Mouse (Mus musculus): Measurements from ENCODE around the gene Urb2. TPM values are rescaled to one million over a fixed set of nuclear protein-coding genes. Genes with fewer than 3 reads are reported as not detected.

Urb2 gene
- polyA plus RNA-seq, 1 experiment from 2014 or later = 2.4 TPM

DNA sequence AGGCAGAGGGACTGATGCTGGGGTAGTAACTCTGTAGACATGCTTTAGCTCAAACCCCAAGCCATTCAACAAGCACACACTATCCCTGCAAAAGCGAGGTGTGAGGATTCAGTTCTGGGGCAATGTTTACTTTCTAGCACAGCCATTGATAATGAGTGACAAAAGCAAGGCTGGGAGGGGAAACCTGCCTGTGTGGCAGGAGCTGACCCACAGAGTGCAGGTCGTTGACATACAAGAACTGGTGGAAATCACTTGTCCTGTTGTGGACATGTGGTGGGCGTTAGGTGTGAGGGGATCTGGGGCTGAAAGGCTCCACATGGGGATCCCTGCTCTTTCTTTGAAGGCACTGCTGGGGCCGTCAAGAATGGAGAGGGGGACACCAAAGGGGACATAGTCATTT lies 31.3 kb downstream of the Urb2 start:
- no peaks in the 10 kb centered on the region for H3K9me3 ChIP-seq (replicated peaks; ENCODE audit: control insufficient read depth, low read length)
- no peaks in the 10 kb centered on the region for H3K27me3 ChIP-seq (ENCODE audit: control insufficient read depth, insufficient read depth, low read depth, low read length)
- no peak overlapping the region for H3K4me3 ChIP-seq (ENCODE audit: low read depth, low read length)
- no peaks in the 10 kb centered on the region for H3K36me3 ChIP-seq (ENCODE audit: control insufficient read depth, insufficient read depth)
- ATAC-seq (ENCODE audit: low read depth) = peak; percentile 58
- H3K4me2 ChIP-seq (ENCODE audit: low read depth, low read length) = no peak overlapping the region
- no peak overlapping the region for H3K27ac ChIP-seq (ENCODE audit: low read length)
- no peaks in the 10 kb centered on the region for H3K4me1 ChIP-seq (ENCODE audit: control insufficient read depth, low read depth, low read length)
- 52% methylated on average over 4 of the region's 4 CpGs for WGBS (ENCODE audit: insufficient replicate concordance)
- H3K9ac ChIP-seq (ENCODE audit: low read depth, low read length) = no peak overlapping the region

DNA sequence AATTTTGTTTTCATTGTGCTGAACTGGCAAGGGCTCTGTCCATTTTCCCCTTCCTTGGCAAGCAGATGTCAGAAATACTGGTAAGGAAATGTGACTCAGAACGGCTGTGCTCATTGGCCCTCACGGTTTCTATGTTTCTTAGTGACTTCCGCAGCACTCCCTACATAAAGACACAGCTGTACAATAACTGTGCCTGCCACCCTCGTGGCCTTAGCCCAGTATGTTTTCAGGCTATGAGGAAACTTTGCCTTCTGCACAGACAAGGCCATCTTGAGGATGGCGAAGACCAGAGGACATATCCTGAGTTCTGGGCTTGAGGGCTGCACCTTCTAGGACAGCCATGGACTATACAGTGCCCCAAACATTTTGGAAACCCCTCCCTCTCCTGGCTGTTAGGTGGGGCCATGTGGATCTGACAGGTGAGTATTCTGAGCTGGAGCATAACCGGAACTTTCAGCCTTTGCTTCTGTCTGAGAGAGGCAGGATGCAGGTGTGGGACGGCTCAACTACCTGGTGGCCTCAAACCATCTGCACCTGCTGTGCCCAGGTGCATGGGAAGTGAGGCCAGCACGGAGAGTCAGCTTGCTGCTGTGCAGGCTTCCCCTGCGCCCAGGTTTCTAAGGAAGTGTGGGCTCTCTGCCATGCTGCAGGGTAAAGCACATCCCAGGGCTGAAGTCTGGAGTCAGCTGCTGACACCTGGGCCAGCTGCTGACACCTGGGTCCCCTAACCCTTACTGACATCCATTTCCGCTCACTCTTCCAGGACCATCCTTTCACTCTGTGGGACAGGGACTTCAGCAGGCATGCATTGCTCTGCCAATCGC lies 35.7 kb downstream of the Urb2 start:
- no peak overlapping the region for H3K27ac ChIP-seq (ENCODE audit: low read length)
- 54% methylated on average over 11 of the region's 11 CpGs for WGBS (ENCODE audit: insufficient replicate concordance)

DNA sequence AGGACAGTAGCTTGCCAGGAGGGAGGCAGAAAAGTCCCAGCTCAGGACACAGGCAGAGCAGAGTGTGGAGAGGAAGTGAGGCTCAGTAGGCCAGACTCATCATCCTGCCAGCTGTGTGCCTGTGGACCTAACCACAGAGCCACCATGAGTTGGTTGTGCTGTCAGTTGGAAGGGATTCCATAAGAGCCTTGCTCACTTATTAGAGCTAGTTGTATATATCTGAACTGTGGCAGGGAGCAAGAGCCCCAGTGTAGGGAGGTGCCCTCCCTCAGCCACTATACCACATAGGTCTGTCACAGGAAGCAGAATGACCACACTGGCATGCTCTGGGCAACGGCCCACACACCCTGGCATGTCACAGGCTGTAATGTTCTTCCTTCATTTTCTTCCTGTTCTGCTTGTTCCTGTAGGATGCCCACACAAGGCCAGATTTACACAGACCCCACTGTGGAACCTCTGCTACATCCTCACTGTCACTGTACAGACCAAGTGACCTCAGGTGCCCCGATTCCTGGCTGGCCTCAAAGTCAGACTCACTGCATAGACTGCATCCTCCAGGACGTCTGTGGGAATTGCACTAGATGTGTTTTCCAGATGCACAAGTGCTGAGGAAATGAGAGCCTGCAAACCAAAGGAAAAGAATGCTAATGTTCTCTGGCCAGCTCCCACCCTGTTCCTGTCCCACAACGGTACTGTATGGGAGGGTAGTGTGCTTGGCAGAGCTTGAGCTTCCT lies 45.2 kb downstream of the Urb2 start:
- H3K4me1 ChIP-seq (ENCODE audit: control insufficient read depth, low read depth, low read length) = no peaks in the 10 kb centered on the region
- 34% methylated on average over 4 of the region's 4 CpGs for WGBS (ENCODE audit: insufficient replicate concordance)
- no peaks in the 10 kb centered on the region for H3K36me3 ChIP-seq (ENCODE audit: control insufficient read depth, insufficient read depth)
- H3K4me3 ChIP-seq (ENCODE audit: low read depth, low read length) = no peak overlapping the region
- no peak for ATAC-seq (ENCODE audit: low read depth)
- no peak overlapping the region for H3K9ac ChIP-seq (ENCODE audit: low read depth, low read length)
- H3K27me3 ChIP-seq (ENCODE audit: control insufficient read depth, insufficient read depth, low read depth, low read length) = no peaks in the 10 kb centered on the region
- H3K4me2 ChIP-seq (ENCODE audit: low read depth, low read length) = no peak overlapping the region
- H3K27ac ChIP-seq (ENCODE audit: low read length) = no peak overlapping the region
- H3K9me3 ChIP-seq (replicated peaks; ENCODE audit: control insufficient read depth, low read length) = no peaks in the 10 kb centered on the region

More for the DNA sequence above, 35.7 kb downstream of the Urb2 start:
- ATAC-seq (ENCODE audit: low read depth) = no peak
- H3K4me2 ChIP-seq (ENCODE audit: low read depth, low read length) = no peak overlapping the region
- no peak overlapping the region for H3K4me3 ChIP-seq (ENCODE audit: low read depth, low read length)
- H3K4me1 ChIP-seq (ENCODE audit: control insufficient read depth, low read depth, low read length) = no peaks in the 10 kb centered on the region
- H3K9me3 ChIP-seq (replicated peaks; ENCODE audit: control insufficient read depth, low read length) = no peaks in the 10 kb centered on the region
- H3K9ac ChIP-seq (ENCODE audit: low read depth, low read length) = no peak overlapping the region
- H3K36me3 ChIP-seq (ENCODE audit: control insufficient read depth, insufficient read depth) = no peaks in the 10 kb centered on the region
- no peaks in the 10 kb centered on the region for H3K27me3 ChIP-seq (ENCODE audit: control insufficient read depth, insufficient read depth, low read depth, low read length)

DNA sequence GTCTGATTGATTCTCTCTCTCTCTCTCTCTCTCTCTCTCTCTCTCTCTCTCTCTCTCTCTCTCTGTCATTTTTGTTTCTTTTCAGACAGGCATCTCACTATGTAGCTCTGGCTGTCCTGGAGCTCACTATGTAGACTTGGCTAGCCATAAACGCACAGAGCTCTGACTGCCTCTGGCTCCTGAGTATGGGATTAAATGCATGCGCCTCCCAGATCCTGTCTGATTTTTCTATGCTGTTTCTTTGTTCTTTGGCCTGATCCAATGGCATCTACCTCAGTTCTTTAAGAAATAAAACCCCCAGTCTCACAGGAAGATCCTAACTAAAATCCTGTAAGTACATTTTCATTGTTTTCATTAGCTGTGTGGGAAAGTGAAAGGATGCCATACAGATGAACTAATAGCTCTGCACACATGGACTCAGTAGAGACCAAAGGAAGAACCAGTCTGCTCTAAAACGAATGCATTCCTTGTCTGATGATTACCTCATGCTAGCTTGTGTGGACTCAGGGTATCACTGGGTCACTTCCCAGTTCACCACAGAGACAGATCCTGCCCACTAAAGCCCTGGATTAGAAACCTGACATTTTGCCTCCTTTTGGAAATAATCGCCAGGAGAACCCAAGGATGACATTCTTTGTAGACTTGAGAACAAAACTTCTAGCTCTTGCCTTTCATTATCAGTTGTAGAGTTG lies 45.9 kb downstream of the Urb2 start:
- Histone ChIP-seq H3K27me3 (ENCODE audit: control insufficient read depth, insufficient read depth, low read depth, low read length) (no peaks in the 10 kb centered on the region), H3K27ac (ENCODE audit: low read length) (no peak overlapping the region), H3K9me3 (replicated peaks; ENCODE audit: control insufficient read depth, low read length) (no peaks in the 10 kb centered on the region), H3K4me2 (ENCODE audit: low read depth, low read length) (no peak overlapping the region), H3K9ac (ENCODE audit: low read depth, low read length) (no peak overlapping the region), H3K4me1 (ENCODE audit: control insufficient read depth, low read depth, low read length) (no peaks in the 10 kb centered on the region), H3K36me3 (ENCODE audit: control insufficient read depth, insufficient read depth) (no peaks in the 10 kb centered on the region), H3K4me3 (ENCODE audit: low read depth, low read length) (no peak overlapping the region)
- WGBS (ENCODE audit: insufficient replicate concordance) = 58% methylated on average over 4 of the region's 4 CpGs
- no peak for ATAC-seq (ENCODE audit: low read depth)

DNA sequence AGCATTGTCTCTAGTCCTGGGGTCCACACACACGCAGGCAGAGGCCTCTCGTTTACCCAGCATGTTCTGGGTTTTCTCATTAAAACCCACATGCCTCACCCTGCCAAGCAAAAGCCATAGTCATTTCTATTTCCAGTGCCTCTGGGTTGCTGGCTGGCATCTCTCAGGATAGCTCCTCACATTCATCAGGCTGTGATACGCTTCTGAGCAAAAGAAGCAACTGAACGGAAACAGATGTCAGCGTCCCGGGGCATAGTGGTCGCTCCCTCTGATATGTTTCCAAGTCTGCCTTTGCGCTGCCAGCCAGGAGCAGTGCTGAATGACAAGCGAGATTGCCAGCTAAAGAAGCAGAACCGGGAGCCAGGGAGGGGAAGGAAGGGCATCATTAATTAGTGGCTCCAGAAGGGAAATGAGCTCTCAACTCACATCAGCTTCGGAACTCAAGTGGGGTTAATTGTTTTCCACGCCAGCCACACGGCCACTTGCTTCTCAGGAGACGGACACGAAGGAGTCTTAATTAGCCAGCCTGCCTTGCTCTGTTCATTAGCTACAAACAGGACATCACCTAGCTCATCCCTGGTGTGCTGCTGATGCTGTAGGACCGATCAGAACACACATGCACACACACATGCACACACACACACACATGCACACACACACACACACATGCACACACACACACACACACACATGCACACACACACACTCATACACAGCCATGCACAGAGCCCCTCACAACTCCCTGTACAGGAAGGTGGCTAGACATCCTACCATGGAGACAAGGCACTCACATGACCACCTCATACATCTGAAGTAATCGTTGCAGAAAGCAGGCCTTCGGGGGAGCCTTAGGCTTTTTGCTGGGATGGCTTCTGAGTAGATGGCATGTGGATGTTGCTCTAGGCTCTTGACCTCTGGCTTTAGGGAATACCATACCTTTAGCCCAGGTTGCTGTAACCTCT lies 49.3 kb downstream of the Urb2 start:
- WGBS (ENCODE audit: insufficient replicate concordance) = 35% methylated on average over 18 of the region's 18 CpGs

DNA sequence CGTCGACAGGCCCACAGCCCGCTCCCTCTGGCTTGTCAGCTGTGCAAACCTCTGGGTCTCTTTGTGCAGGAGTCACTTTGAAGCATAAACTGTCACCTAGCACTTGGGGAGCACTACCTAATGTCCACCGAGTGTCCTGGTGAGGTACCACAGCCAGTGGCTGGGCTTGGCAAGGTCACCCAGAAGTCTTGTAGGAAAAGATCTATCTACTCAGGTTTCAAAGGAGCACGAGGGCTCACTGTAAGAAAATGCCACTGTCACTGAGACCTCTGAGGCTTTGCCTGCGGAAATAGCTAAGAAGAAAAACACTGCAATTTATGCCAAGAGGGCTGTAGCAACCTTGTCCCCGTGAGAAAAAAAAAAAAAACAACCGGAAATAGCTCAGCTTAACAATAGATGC lies 54.7 kb downstream of the Urb2 start:
- ATAC-seq (ENCODE audit: low read depth) = no peak
- Histone ChIP-seq H3K4me2 (ENCODE audit: low read depth, low read length) (no peak overlapping the region), H3K4me1 (ENCODE audit: control insufficient read depth, low read depth, low read length) (peaks cover 21% of the 10 kb centered on the region), H3K27ac (ENCODE audit: low read length) (no peak overlapping the region), H3K9ac (ENCODE audit: low read depth, low read length) (no peak overlapping the region), H3K9me3 (replicated peaks; ENCODE audit: control insufficient read depth, low read length) (no peaks in the 10 kb centered on the region), H3K36me3 (ENCODE audit: control insufficient read depth, insufficient read depth) (no peaks in the 10 kb centered on the region), H3K4me3 (ENCODE audit: low read depth, low read length) (no peak overlapping the region), H3K27me3 (ENCODE audit: control insufficient read depth, insufficient read depth, low read depth, low read length) (no peaks in the 10 kb centered on the region)
- 68% methylated on average over 8 of the region's 8 CpGs for WGBS (ENCODE audit: insufficient replicate concordance)

More for the DNA sequence above, 49.3 kb downstream of the Urb2 start:
- ATAC-seq (ENCODE audit: low read depth) = no peak
- no peaks in the 10 kb centered on the region for H3K9me3 ChIP-seq (replicated peaks; ENCODE audit: control insufficient read depth, low read length)
- no peaks in the 10 kb centered on the region for H3K36me3 ChIP-seq (ENCODE audit: control insufficient read depth, insufficient read depth)
- no peak overlapping the region for H3K27ac ChIP-seq (ENCODE audit: low read length)
- H3K4me3 ChIP-seq (ENCODE audit: low read depth, low read length) = no peak overlapping the region
- H3K9ac ChIP-seq (ENCODE audit: low read depth, low read length) = no peak overlapping the region
- no peak overlapping the region for H3K4me2 ChIP-seq (ENCODE audit: low read depth, low read length)
- H3K27me3 ChIP-seq (ENCODE audit: control insufficient read depth, insufficient read depth, low read depth, low read length) = no peaks in the 10 kb centered on the region
- H3K4me1 ChIP-seq (ENCODE audit: control insufficient read depth, low read depth, low read length) = no peaks in the 10 kb centered on the region

DNA sequence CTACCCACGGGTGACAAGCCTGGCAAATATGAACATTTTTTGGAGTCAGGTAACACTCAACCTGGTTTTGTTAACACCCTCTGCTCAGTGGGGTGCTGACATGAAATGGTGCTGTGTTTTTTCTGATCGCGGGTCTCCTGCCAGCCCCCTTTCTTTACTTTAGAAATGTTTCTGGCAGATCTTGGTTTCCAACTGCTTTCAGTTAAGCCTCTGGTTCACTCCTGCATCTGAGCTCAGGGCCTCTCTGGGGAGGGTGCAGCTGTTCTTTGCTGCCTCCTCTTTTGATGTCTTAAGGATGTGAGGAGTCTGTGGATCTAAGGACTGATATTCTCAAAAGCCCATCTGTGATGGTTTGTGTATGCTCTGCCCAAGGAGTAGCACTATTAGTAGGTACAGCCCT lies 55.1 kb downstream of the Urb2 start:
- Histone ChIP-seq H3K4me2 (ENCODE audit: low read depth, low read length) (no peak overlapping the region), H3K27ac (ENCODE audit: low read length) (no peak overlapping the region), H3K9me3 (replicated peaks; ENCODE audit: control insufficient read depth, low read length) (no peaks in the 10 kb centered on the region), H3K36me3 (ENCODE audit: control insufficient read depth, insufficient read depth) (no peaks in the 10 kb centered on the region), H3K9ac (ENCODE audit: low read depth, low read length) (no peak overlapping the region), H3K4me3 (ENCODE audit: low read depth, low read length) (no peak overlapping the region), H3K4me1 (ENCODE audit: control insufficient read depth, low read depth, low read length) (peaks cover 21% of the 10 kb centered on the region), H3K27me3 (ENCODE audit: control insufficient read depth, insufficient read depth, low read depth, low read length) (no peaks in the 10 kb centered on the region)
- no peak for ATAC-seq (ENCODE audit: low read depth)
- 64% methylated on average over 3 of the region's 3 CpGs for WGBS (ENCODE audit: insufficient replicate concordance)

DNA sequence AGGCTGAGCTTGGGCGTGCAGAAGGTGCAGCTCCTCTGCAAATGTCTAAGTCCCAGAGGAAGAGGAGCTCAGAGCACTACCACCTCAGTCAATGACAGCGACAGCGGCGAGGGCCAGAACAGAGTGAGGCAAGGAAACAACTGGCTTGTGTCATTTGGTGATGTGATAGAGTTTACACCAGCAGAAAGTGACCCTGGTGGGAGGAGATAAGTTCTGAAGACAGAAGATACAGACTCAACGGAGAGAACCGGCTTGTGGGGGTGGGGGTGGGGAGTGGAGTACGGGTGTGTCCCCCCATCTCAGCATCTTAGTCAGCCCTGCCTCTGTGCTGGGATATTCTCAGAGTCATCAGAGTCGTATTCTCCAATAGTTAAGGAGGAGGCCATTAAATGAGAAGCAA lies 56.1 kb downstream of the Urb2 start:
- Histone ChIP-seq H3K9me3 (replicated peaks; ENCODE audit: control insufficient read depth, low read length) (no peaks in the 10 kb centered on the region), H3K4me2 (ENCODE audit: low read depth, low read length) (peak overlapping the region; percentile 24; the same call in 1 of the 2 replicates), H3K36me3 (ENCODE audit: control insufficient read depth, insufficient read depth) (no peaks in the 10 kb centered on the region), H3K4me3 (ENCODE audit: low read depth, low read length) (no peak overlapping the region), H3K4me1 (ENCODE audit: control insufficient read depth, low read depth, low read length) (peaks cover 21% of the 10 kb centered on the region), H3K9ac (ENCODE audit: low read depth, low read length) (no peak overlapping the region), H3K27ac (ENCODE audit: low read length) (peak overlapping the region; percentile 39; the same call in 1 of the 2 replicates), H3K27me3 (ENCODE audit: control insufficient read depth, insufficient read depth, low read depth, low read length) (no peaks in the 10 kb centered on the region)
- 26% methylated on average over 8 of the region's 8 CpGs for WGBS (ENCODE audit: insufficient replicate concordance)
- peak; percentile 91 for ATAC-seq (ENCODE audit: low read depth)
